Mouse (Mus musculus) adrenal gland, postnatal 0 days (tissue): ENCODE measurements around the gene Abo. TPM values are rescaled to one million over a fixed set of nuclear protein-coding genes. Genes with fewer than 3 reads are reported as not detected.

Source experiments
- polyA plus RNA-seq: library from polyadenylated mRNA; unstranded; fragments of >200 nt; fragmentation: Nextera tagmentation; extraction: Ambion mirVana; gene quantifications from 2 replicates; pipeline ENCODE4 v1.2.1, GENCODE M21; 2015

The Abo gene
- not detected in 2 replicates for polyA plus RNA-seq

GRCm38 (mm10) chr2:26864879-26865278 lies at the start of gene Abo:
TSS of gene Abo (minus strand) at chr2:26864979.

GRCm38 (mm10) chr2:26910124-26910993 lies 45.6 kb upstream of the Abo start, which contains the start of the genes Med22 and Rpl7a:
TSS of gene Med22 (minus strand) at chr2:26910677.
TSS of gene Rpl7a (plus strand) at chr2:26910764.

GRCm38 (mm10) chr2:26902467-26903220 lies 37.9 kb upstream of the Abo start, which contains the start of gene Surf6:
TSS of gene Surf6 (minus strand) at chr2:26902879.

Other genes starting within 250 kb of the Abo start
- 15.9 and 24.8 TPM in 2 replicates for gene Fam69b, start 236.5 kb downstream of the Abo start, polyA plus RNA-seq
- gene Lcn4, start 193.7 kb downstream of the Abo start, polyA plus RNA-seq = not detected in 2 replicates
- 13.0 and 15.4 TPM in 2 replicates for gene Surf6, start 37.9 kb upstream of the Abo start, polyA plus RNA-seq
- 34.2 and 35.7 TPM in 2 replicates for gene Med22, start 45.7 kb upstream of the Abo start, polyA plus RNA-seq
- gene Rpl7a, start 45.8 kb upstream of the Abo start, polyA plus RNA-seq = 413 and 440 TPM in 2 replicates
- 41.6 and 57.7 TPM in 2 replicates for gene Surf2, start 51.4 kb upstream of the Abo start, polyA plus RNA-seq
- gene Surf1, start 51.6 kb upstream of the Abo start, polyA plus RNA-seq = 95.5 and 103 TPM in 2 replicates
- gene Surf4, start 68.9 kb upstream of the Abo start, polyA plus RNA-seq = 122 and 190 TPM in 2 replicates
- 0.15 TPM in 1 of 2 replicates, not detected in the other for gene Stkld1, start 69.1 kb upstream of the Abo start, polyA plus RNA-seq
- 18.0 and 23.2 TPM in 2 replicates for gene Rexo4, start 99.4 kb upstream of the Abo start, polyA plus RNA-seq
- 0.17 and 0.20 TPM in 2 replicates for gene Adamts13, start 108.4 kb upstream of the Abo start, polyA plus RNA-seq
- 34.2 and 43.9 TPM in 2 replicates for gene Cacfd1, start 144.9 kb upstream of the Abo start, polyA plus RNA-seq
- 1.5 and 2.3 TPM in 2 replicates for gene Slc2a6, start 163.0 kb upstream of the Abo start, polyA plus RNA-seq
- 0.14 and 0.54 TPM in 2 replicates for gene Mymk, start 207.2 kb upstream of the Abo start, polyA plus RNA-seq
- gene Adamtsl2, start 214.4 kb upstream of the Abo start, polyA plus RNA-seq = 2.6 and 3.5 TPM in 2 replicates